Mouse (Mus musculus): ENCODE data around the gene Sgsh.

Gene Sgsh

GRCm38 (mm10) chr11:119355443-119356385, at the start of gene Sgsh, which contains the start of gene Slc26a11:
Gene Sgsh, minus strand, starts transcription at chr11:119355536.
Gene Slc26a11, plus strand, starts transcription at chr11:119355557.
- 1% methylated on average over 40 of the region's 40 CpGs for WGBS

- WGBS, result 67% methylated on average over 5 of the region's 5 CpGs
Observed at GRCm38 (mm10) chr11:119404627-119405026, 49.3 kb upstream of the Sgsh start.

GRCm38 (mm10) chr11:119402501-119403160, 47.3 kb upstream of the Sgsh start:
- 83% methylated on average over 11 of the region's 11 CpGs for WGBS

- WGBS, result 87% methylated on average over 7 of the region's 7 CpGs
Observed at GRCm38 (mm10) chr11:119396461-119396860, 41.1 kb upstream of the Sgsh start.

GRCm38 (mm10) chr11:119395931-119396330, 40.6 kb upstream of the Sgsh start:
- WGBS, result 57% methylated on average over 13 of the region's 13 CpGs

- WGBS, result 52% methylated on average over 7 of the region's 7 CpGs
Observed at GRCm38 (mm10) chr11:119395394-119395793, 40.1 kb upstream of the Sgsh start.

GRCm38 (mm10) chr11:119394210-119394609, 38.9 kb upstream of the Sgsh start:
- 77% methylated on average over 6 of the region's 6 CpGs for WGBS

GRCm38 (mm10) chr11:119393483-119393804, 38.1 kb upstream of the Sgsh start:
- WGBS, result 34% methylated on average over 7 of the region's 7 CpGs

GRCm38 (mm10) chr11:119392800-119393482, 37.6 kb upstream of the Sgsh start, which contains the start of gene Rnf213:
Gene Rnf213, plus strand, starts transcription at chr11:119393100.
- WGBS, result 2% methylated on average over 19 of the region's 19 CpGs

- WGBS, result 19% methylated on average over 12 of the region's 12 CpGs
Observed at GRCm38 (mm10) chr11:119392001-119392614, 36.8 kb upstream of the Sgsh start.

GRCm38 (mm10) chr11:119391386-119392000, 36.2 kb upstream of the Sgsh start:
- WGBS, result 59% methylated on average over 7 of the region's 7 CpGs

GRCm38 (mm10) chr11:119390271-119391231, 35.2 kb upstream of the Sgsh start:
- 4% methylated on average over 53 of the region's 53 CpGs for WGBS

- WGBS, result 1% methylated on average over 35 of the region's 35 CpGs
Observed at GRCm38 (mm10) chr11:119389851-119390270, 34.5 kb upstream of the Sgsh start.

- WGBS, result 72% methylated on average over 3 of the region's 3 CpGs
Observed at GRCm38 (mm10) chr11:119387273-119387672, 31.9 kb upstream of the Sgsh start.

- WGBS, result 97% methylated on average over 5 of the region's 5 CpGs
Observed at GRCm38 (mm10) chr11:119386306-119386705, 31.0 kb upstream of the Sgsh start.

GRCm38 (mm10) chr11:119384904-119385303, 29.6 kb upstream of the Sgsh start:
- 87% methylated on average over 4 of the region's 4 CpGs for WGBS

GRCm38 (mm10) chr11:119382338-119382850, 27.1 kb upstream of the Sgsh start:
- WGBS, result 84% methylated on average over 6 of the region's 6 CpGs

- WGBS, result 91% methylated on average over 9 of the region's 9 CpGs
Observed at GRCm38 (mm10) chr11:119381631-119382337, 26.4 kb upstream of the Sgsh start.

- 98% methylated on average over 1 of the region's 1 CpGs for WGBS
Observed at GRCm38 (mm10) chr11:119378551-119378950, 23.2 kb upstream of the Sgsh start.

Measured in cerebral cortex, adult 2 months (tissue).